Mouse (Mus musculus) bone marrow macrophage, adult 2 months (primary cell): ENCODE measurements around the gene Ostm1.

Experiments used
- CTCF ChIP-seq: IDR thresholded peaks from 2 replicates; pipeline ENCODE4 v1.5.1; 2012; ENCODE audit warnings: low read depth, mild to moderate bottlenecking, low read length, moderate library complexity
- POLR2A ChIP-seq: IDR thresholded peaks from 2 replicates; pipeline ENCODE4 v1.6.1; 2012; ENCODE audit warnings: mild to moderate bottlenecking, low read depth, low read length, borderline replicate concordance

DNA sequence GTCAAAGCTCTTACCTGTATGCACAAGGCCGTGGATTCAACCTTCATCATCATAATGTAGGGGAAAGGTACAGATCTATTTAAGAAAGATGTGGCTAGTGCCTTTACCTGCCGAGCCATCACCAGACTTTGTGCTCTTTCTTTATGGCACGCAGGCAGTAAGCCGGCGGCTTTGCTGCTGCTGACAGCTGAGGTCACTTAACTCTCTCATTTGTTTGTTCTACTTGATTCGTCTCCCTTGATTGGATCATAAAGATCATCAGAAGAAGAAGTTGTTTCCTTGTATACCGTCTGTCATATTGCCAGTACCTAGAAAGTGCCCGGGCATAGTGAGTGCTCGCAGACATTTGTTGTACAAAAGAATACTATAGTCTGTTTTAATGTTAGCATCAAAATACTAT lies 114.8 kb downstream of the Ostm1 start:
- TF ChIP-seq POLR2A: no peak
- no peak for TF ChIP-seq CTCF
